Mouse (Mus musculus) c-Kit-positive CD71-negative TER-119-negative erythroid progenitor cells, embryonic 14.5 days (primary cell): ENCODE measurements at regions not wholly inside any gene's neighbourhood (a gene's known extent, or its start where the extent isn't known, plus 50 kb on each side); places are given as distances from the start of the nearest gene placed in this dataset.

Experiments used
- DNase-seq: peaks from one replicate; pipeline ENCODE4 v3.0.0-alpha.2; 2013; ENCODE audit warnings: low read depth

DNA sequence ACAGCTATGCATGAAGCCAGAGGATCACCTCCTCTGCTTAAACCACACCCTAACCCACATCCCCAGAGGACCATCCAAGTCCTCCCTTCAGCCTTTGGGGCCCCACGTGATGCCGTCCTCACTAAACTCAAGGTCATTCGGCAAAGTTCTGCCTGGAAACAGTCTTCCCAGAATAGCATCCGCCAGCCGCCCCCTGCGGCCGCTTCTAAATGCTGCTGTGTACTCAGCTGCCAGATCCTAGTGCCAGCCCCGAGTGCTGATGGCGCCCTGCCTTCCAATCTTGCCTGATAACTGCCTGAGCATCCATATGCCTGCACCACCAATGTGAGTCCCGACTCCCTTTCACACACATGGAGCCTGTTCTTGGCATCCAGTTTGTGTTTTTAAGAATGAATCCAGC lies 247.9 kb upstream of the Sulf2 start:
- no peak for DNase-seq

- peak; percentile 24 for DNase-seq
These were observed 246.4 kb upstream of the Sulf2 start for GRCm38 (mm10) chr2:166401860-166402259.

GRCm38 (mm10) chr2:166400304-166400703 lies 244.8 kb upstream of the Sulf2 start:
- no peak for DNase-seq

- DNase-seq: no peak
These were observed 243.8 kb upstream of the Sulf2 start for GRCm38 (mm10) chr2:166399140-166399830.

DNA sequence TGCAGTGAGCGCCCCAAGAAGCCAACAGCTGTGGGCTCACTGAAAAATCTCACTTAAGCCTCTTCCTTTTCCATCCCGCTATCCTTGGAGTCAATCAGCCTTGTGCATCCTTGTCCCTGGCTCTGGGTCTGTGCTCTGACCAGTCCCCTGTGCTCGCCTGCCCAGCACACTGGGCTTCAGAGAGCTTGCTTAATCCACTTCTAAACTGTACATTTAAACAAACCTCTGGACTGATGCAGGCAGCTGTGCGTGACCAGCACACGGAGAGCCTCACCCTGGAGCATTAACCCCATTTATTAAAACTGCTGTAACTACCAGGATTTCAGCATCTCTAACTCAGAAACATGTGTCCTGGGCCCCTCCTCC lies 243.3 kb upstream of the Sulf2 start:
- no peak for DNase-seq

- DNase-seq: no peak
These were observed 242.7 kb upstream of the Sulf2 start for GRCm38 (mm10) chr2:166398156-166398555.

DNA sequence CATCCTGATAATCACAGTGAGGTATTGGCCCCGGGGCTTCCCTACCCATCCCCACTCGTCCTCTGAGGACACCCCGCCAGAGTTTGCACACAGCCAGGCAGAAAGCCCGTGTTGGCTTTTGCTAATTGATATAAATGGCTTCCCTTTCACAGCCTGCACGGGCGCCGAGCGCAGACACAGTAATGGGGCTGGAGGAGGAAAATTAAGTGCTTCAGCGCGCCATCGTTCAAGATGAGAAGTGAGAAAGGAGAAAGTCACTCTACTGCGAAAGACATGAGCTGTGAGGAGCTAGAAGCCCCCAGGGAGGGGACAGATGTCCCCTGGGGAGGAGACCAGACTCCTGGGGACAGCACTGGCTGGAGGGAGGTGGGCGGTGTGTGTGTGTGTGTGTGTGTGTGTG lies 239.2 kb upstream of the Sulf2 start:
- no peak for DNase-seq

GRCm38 (mm10) chr2:166391176-166391575 lies 235.7 kb upstream of the Sulf2 start:
- DNase-seq: no peak

- no peak for DNase-seq
These were observed 232.6 kb upstream of the Sulf2 start for GRCm38 (mm10) chr2:166388050-166388449.

- no peak for DNase-seq
These were observed 231.4 kb upstream of the Sulf2 start for GRCm38 (mm10) chr2:166386817-166387216.

DNA sequence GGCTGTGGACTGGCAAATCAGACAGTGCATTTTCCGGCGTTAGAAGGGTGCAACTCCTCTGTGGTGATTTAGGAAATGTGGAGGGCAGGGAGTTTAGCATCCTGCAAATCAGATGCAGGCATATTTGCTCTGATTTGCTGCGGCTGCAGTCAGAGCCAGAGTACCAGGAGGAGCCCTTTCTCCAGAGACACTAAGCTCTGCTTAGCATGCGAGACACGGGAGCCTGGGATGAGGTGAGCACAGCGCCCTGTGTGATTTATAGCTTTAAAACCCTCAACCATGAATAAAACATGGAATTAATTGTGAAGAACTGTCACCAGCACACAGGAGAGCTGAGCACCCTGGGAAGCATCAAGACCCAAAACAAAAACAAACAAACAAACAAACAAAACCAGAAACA lies 229.1 kb upstream of the Sulf2 start:
- DNase-seq: no peak

- DNase-seq: no peak
These were observed 227.9 kb upstream of the Sulf2 start for GRCm38 (mm10) chr2:166383356-166383755.

DNA sequence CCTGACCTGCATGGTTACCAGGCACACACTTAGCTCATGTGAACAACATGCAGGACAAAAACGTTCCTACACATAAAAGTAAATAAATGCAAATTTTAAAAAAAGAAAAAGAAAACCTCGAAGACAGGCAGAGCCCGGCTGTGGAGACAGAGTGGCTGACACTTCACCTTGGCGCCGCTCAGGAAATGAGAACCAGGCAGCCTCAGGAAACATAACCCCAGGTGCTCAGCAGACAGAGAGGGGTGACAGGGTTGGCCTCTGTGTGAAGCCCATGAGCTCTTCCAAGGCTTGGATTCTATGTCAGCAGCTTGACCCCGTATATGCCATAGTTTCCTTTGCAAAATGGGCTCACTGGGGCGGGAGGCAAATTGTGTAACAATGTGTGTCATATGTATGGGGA lies 226.7 kb upstream of the Sulf2 start:
- no peak for DNase-seq

DNA sequence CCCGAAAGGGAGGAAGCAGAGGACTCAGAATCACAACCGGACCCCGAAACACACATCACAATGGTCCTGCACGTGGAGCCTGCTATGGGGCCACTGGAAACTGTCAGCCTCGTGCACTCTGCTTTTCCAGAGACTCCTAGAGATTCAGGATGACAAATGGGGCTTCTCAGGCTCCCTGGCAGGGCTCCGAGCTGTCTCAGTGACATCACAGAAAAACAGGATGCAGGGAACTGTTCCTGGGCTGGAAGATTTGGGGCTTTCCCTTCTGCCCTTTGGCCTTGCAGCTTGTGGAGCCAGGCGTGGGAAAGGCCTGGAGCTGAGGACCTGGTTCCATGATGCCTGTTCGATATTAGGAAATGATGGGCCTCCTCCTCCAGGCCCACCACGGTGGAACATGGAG lies 225.4 kb upstream of the Sulf2 start:
- no peak for DNase-seq

DNA sequence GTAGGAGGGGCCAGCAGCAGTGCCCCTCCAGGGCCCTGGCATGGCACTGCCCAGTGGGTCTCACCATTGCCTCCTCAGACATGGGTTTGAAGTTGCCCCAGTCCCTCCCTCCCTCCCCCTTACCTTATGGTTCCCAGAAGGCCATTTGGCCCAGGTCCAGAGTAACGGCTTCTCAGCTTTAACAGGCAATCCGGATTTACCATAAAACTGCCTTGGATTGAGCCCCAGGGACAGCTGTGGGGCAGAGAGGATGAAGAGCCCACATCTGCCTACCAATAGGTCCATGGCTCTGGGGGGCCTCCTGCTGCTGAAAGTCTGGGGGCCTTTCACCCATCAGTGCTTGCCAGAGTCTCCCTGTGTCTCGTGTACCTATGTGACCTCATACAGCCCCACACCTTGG lies 222.9 kb upstream of the Sulf2 start:
- no peak for DNase-seq

DNA sequence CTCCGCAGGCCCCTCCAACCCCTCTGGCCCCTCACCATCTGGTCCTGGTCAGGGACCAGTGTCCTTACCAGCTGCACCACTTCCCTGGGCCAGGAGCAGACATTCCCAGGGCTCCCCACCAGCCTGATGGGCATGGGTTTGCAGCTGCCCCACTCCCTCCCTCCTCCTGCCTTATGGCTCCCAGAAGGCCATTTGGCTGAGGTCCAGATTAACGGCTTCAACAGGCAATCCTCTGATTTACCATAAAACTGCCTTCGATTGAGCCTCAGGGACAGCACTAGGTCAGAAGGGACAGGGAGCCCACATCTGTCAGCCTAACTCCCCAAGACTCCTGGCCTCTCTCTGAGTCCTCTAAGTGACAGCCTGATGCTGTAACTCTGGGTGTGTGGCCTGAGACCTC lies 221.9 kb upstream of the Sulf2 start:
- DNase-seq: no peak

- no peak for DNase-seq
These were observed 220.2 kb upstream of the Sulf2 start for GRCm38 (mm10) chr2:166375639-166376038.

- no peak for DNase-seq
These were observed 215.3 kb upstream of the Sulf2 start for GRCm38 (mm10) chr2:166370776-166371175.

DNA sequence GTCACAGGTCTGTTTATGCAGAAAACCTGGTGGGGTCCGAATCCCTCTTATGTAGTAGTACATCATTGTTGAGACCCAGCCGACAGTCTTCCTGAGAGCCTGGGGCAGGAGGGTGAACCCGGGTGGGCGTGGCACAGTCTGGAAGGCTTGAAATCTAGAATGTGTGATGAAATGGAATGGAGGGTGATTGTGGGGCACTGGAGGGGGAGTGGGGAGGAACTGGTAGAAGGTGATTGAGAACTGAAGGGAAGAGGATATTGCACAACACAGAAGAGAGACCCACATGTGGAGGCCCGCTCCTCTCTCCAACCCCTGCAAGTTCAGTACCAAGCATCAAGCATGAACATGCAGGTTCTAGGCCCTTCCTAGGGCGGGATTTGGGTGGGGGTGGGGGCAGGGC lies 206.2 kb upstream of the Sulf2 start:
- no peak for DNase-seq

DNA sequence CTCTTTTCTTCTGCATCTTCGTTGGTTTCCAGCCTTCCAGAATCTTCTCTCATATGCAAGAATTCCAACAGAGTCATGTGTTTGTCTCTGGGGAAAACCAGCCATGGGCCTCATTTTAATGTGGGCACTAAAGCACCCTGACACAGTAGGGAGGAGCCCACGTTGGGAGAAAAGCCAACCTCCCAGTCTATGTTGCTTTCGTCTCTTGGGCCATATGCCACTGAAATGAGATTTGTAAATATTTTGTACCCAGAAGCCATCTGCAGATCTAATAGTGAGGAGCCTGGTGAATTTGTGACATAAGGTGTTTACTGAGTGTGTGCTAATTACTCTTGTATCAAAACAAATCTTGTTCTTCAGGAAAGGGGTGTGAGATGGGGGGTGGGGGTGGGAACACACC lies 205.3 kb upstream of the Sulf2 start:
- DNase-seq: no peak

GRCm38 (mm10) chr2:166359995-166360394 lies 204.5 kb upstream of the Sulf2 start:
- no peak for DNase-seq

DNA sequence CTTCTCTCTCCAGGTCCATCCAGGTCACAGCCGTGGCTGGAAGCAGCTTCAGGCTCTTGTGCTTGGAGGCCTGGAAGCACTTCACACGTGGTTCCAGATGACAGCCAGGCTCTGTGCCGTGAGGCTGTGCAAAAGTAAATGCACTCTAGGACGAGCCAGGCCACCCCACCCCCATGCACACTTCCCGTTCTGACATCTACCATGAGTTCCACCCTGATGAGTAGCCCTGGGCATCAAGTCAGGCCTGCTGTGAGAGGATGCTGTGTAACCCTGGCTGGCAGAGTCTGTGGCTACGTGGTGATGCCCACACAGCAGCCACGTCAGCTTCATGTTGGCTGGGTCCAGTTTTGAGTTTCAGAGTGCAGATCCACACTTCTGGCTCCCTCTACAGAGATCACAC lies 202.4 kb upstream of the Sulf2 start:
- no peak for DNase-seq

- DNase-seq: no peak
These were observed 200.5 kb upstream of the Sulf2 start for GRCm38 (mm10) chr2:166355944-166356343.

- DNase-seq: no peak
These were observed 200.0 kb upstream of the Sulf2 start for GRCm38 (mm10) chr2:166355446-166355845.

- DNase-seq: no peak
These were observed 198.9 kb upstream of the Sulf2 start for GRCm38 (mm10) chr2:166354391-166354790.
